Mouse (Mus musculus) monocyte, adult 5-6 weeks (primary cell): Measurements from ENCODE around the gene 2210011C24Rik. TPM values are rescaled to one million over a fixed set of nuclear protein-coding genes. Genes with fewer than 3 reads are reported as not detected.
A peak's percentile ranks its signal among the peaks of the same experiment; 100 is the strongest.

Experiments
- ATAC-seq: fragments of 153-309, 156-312 bp; replicated peaks from 2 replicates; pipeline ENCODE4 v1.8.0; 2017; ENCODE audit warnings: mild to moderate bottlenecking; ENCODE audit not compliant: low TSS enrichment, insufficient number of reproducible peaks, severe bottlenecking, poor library complexity, low FRiP score
- total RNA-seq: library from RNA; stranded (forward); fragments of 200-1000, 200-491, 200-594 nt; gene quantifications from 3 replicates; pipeline ENCODE4 v1.2.3, GENCODE M21; 2017

The 2210011C24Rik gene
- total RNA-seq, 1 experiment from 2014 or later, result not detected

DNA sequence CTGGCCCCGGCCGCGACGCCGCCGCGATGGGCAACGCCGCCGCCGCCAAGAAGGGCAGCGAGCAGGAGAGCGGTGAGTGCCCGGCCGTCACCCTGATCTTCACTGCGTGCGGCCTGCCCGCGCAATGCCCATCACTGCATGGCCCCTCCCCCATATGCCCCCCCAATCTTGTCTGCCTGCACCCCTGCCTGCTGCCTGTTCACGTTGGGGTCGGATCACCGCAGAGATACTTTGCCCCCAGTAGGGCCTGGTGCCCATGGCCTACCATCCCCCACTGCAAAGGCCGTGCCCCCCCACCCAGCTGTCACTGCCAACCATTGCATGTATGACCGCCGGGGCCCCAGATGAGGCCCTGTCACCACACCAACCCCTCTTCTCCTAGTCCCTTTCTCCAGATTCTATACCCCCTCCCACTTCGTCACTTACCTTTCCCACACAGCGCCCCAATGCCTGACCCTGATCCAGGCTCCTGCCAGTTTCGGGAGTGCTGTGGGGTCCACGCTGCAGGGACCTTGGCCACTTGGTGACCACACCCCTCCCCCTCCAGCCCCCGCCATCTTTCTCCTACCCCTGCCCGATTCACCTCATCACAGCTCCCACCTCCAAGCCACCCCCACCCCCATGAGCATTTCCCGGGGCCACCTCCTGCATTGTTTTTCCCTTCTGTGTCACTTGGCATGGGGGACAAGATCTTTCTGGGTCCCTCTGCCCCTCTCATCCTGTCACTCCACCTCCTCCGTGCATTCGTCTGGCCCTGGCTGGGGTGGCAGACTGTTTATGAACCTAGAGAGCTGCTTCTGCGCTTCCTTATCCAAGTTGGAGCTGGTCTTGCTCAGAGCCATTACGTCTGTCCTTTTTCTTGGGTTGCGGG lies 38.6 kb downstream of the 2210011C24Rik start:
- ATAC-seq, result no peak

DNA sequence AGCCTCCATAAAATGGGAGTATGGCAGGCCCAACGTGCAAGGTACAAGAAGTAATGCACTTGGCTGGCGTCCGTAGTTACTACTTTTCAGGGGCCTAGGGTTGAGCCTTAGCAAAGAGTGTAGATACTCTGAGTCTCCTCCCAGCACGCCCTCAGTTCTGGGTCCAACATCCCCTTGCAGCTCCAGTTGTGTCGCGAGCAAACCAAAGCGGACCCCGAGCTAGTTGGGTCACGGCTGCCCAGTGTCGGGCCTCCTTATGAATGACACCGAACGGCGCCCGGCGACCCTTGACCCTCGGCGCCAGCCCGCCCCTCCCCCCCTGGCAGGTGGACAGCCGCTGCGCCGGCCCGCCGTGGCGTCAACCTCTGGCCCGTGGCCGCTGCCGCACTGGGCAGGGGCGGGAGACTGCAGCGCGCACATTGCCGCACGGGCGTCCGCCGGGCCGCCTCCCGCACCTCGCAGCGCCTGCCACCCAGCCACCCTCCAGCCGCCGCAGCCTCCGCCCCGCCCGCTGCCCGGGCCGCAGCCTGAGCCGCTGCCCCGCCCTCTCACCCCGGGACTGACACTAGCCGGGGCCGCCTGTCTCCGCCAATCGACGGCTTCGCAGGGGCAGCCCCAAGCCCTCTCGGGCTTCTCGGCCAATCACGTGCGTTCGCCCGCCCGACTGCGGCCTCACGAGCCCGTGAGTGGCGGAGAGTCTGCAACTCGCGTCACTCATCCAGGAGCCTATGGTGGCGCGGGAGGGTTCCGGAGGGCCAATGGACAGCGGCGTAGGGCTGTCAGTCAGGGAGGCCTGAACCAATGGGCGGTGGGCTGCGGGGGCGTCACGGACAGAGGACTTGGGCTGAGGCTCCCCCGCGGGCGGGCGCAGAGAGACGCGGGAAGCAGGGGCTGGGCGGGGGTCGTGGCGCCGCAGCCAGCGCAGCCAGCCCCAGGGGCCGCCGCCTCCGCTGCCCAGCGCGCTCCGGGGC lies 39.5 kb downstream of the 2210011C24Rik start, which contains the start of gene Prkaca:
TSS of gene Prkaca (plus strand) at position 844 of the 971 bp plus-strand sequence.
- ATAC-seq, result peak; percentile 99

DNA sequence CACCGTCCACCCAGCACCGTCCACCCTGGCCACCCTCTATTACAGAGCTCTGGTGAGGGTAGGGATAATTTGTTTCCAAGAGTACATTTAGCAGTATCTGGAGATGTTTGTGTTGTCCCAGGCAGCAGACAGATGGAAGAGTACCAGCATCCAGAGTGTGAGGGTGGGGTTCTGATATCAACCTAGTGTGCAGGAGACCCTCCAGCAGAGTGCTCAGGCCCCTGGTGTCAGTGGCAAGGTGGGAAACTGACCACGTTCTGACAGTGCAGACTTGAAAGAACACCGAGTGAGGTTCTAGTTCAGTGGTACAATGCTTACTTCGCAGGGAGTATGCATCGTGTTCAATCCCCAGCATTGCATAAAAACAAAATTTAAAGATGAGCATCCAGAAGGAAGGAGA lies 40.3 kb downstream of the 2210011C24Rik start:
- no peak for ATAC-seq

DNA sequence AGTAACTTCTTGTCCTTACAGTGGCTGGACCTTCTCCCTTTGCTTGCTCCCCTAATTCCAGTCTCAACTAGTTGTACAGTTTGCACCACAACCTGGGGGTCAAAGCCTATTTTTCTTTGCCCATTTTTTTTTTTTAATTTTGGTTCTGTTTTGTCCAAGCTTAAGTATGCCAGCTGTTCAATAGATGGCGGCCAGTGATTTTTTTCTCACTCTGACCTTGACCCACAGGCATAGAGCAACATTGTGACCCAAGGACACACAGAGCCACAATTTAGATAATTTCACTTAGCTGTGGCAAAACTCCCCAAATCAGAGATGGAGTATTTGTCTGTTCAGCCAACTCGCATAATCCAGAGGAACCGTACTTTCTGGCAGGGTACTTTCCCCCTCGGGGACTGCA lies 40.9 kb downstream of the 2210011C24Rik start:
- ATAC-seq, result no peak

DNA sequence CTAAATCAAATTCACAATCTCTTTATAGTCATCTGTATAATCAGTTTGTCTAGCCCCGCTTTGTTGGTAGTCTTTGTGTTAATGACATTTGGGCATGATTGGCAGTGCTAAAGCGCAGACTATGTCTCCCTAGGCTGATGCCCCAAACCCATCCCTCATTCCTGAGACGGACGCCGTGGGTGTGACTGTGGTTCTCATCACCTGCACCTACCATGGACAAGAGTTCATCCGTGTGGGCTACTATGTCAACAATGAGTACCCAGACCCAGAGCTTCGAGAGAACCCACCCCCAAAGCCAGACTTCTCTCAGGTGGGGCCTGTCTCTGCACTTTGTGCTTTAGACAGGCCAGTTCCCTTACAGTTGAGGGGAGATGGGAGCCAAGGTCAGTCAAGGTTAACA lies 44.3 kb downstream of the 2210011C24Rik start:
- ATAC-seq, result no peak

DNA sequence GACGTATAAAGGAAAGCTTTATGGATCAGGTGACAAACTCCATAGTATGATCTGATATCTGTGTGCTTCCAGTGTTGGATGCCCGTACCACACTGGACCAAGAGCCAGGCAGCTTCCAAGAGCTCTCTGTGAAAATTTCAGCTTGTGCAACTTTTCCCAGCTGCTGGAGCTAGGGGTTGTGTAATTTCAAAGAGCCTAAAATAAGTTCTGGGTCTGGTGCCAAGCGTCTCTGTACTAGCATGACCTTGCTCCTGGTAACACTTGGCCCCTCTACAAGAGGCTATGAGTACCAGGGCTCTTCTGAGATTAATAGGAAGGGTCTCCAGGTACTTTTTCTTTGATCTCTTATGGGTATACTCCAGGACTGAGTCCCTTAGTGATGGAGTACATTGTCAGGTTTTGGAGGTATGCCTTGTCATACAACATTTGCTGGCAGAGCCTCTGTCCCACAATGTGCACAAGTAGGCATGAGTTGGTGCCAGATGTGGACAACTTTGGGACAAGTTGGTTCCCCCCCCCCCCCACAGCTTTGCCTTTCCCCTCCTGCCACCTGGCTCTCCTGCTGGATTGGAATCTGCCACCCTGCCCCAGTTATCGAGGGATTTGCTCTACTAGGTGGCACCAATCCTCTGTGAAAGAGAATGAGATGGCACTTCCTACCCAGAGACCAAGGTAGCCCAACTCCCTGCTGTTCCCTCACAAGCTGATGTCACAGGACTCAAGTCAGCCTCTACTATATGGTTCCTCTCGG lies 47.8 kb downstream of the 2210011C24Rik start:
- no peak for ATAC-seq

Other genes starting within 250 kb of the 2210011C24Rik start
- 0.53 to 4.7 TPM (median 1.5 TPM) in 3 replicates for gene Adgrl1, start 112.1 kb downstream of the 2210011C24Rik start, total RNA-seq
- 0.10 to 0.58 TPM in 2 of 3 replicates, not detected in the other for gene Gm10644, start 57.0 kb downstream of the 2210011C24Rik start, total RNA-seq
- gene Asf1b, start 56.7 kb downstream of the 2210011C24Rik start, total RNA-seq, result 3.5 to 4.9 TPM (median 3.6 TPM) in 3 replicates
- 14.5 to 24.5 TPM (median 18.8 TPM) in 3 replicates for gene Prkaca, start 39.2 kb downstream of the 2210011C24Rik start, total RNA-seq
- 26.3 to 44.6 TPM (median 35.4 TPM) in 3 replicates for gene Samd1, start 14.5 kb downstream of the 2210011C24Rik start, total RNA-seq
- not detected in 3 replicates for gene 1700067K01Rik, start 10.7 kb downstream of the 2210011C24Rik start, total RNA-seq
- gene Palm3, start 9.3 kb upstream of the 2210011C24Rik start, total RNA-seq, result 0.19 to 0.95 TPM in 2 of 3 replicates, not detected in the other
- gene Il27ra, start 30.4 kb upstream of the 2210011C24Rik start, total RNA-seq, result 7.4 to 27.0 TPM (median 8.4 TPM) in 3 replicates
- gene Rln3, start 32.8 kb upstream of the 2210011C24Rik start, total RNA-seq, result not detected in 3 replicates
- 2.4 to 3.7 TPM (median 2.6 TPM) in 3 replicates for gene Gm10643, start 53.0 kb upstream of the 2210011C24Rik start, total RNA-seq
- gene Rfx1, start 54.7 kb upstream of the 2210011C24Rik start, total RNA-seq, result 8.4 to 15.4 TPM (median 10.1 TPM) in 3 replicates
- 19.0 to 27.3 TPM (median 24.0 TPM) in 3 replicates for gene Dcaf15, start 92.6 kb upstream of the 2210011C24Rik start, total RNA-seq
- gene Podnl1, start 113.8 kb upstream of the 2210011C24Rik start, total RNA-seq, result 0.11 to 0.87 TPM (median 0.57 TPM) in 3 replicates
- gene Cc2d1a, start 135.8 kb upstream of the 2210011C24Rik start, total RNA-seq, result 8.7 to 18.5 TPM (median 16.1 TPM) in 3 replicates
- gene 4930432K21Rik, start 135.9 kb upstream of the 2210011C24Rik start, total RNA-seq, result 1.8 to 2.1 TPM in 2 of 3 replicates, not detected in the other
- gene Nanos3, start 173.0 kb upstream of the 2210011C24Rik start, total RNA-seq, result not detected in 3 replicates
- gene Zswim4, start 224.9 kb upstream of the 2210011C24Rik start, total RNA-seq, result 11.8 to 12.1 TPM (median 11.9 TPM) in 3 replicates
- 106 to 180 TPM (median 151 TPM) in 3 replicates for gene D8Ertd738e, start 237.5 kb upstream of the 2210011C24Rik start, total RNA-seq
- 7.0 to 21.9 TPM (median 15.6 TPM) in 3 replicates for gene Mri1, start 245.2 kb upstream of the 2210011C24Rik start, total RNA-seq